Mouse (Mus musculus): ENCODE data around the gene Mcrs1.
A peak's percentile ranks its signal among the peaks of the same experiment; 100 is the strongest.
"Not testable (repeated sequence)": the region's sequence is repeated elsewhere in the genome, so short reads cannot be mapped to it uniquely, and the experiment has no call there.

Mcrs1 gene

GRCm38 (mm10) chr15:99251626-99252380 is at the start of gene Mcrs1:
TSS of gene Mcrs1 (minus strand) at chr15:99251961.
- DNase-seq (ENCODE audit: low read depth, low spot score), result peak; percentile 99

GRCm38 (mm10) chr15:99296213-99296612 is 44.5 kb upstream of the Mcrs1 start:
- no peak for DNase-seq (ENCODE audit: low read depth, low spot score)

- no peak for DNase-seq (ENCODE audit: low read depth, low spot score)
Measured at GRCm38 (mm10) chr15:99295484-99295981, 43.8 kb upstream of the Mcrs1 start, which contains the start of gene Fam186b. TSS of gene Fam186b (minus strand) at chr15:99295888.

- DNase-seq (ENCODE audit: low read depth, low spot score), result peak; percentile 77
Measured at GRCm38 (mm10) chr15:99294813-99295374, 43.1 kb upstream of the Mcrs1 start, which contains the start of gene Prpf40b. TSS of gene Prpf40b (plus strand) at chr15:99295087.

GRCm38 (mm10) chr15:99294287-99294686 is 42.5 kb upstream of the Mcrs1 start:
- DNase-seq (ENCODE audit: low read depth, low spot score), result no peak

- no peak for DNase-seq (ENCODE audit: low read depth, low spot score)
Measured at GRCm38 (mm10) chr15:99290586-99290985, 38.8 kb upstream of the Mcrs1 start.

GRCm38 (mm10) chr15:99285189-99285535 is 33.4 kb upstream of the Mcrs1 start:
- DNase-seq (ENCODE audit: low read depth, low spot score), result no peak

- no peak for DNase-seq (ENCODE audit: low read depth, low spot score)
Measured at GRCm38 (mm10) chr15:99284527-99285188, 32.9 kb upstream of the Mcrs1 start.

- DNase-seq (ENCODE audit: low read depth, low spot score), result no peak
Measured at GRCm38 (mm10) chr15:99283456-99283855, 31.7 kb upstream of the Mcrs1 start.

- DNase-seq (ENCODE audit: low read depth, low spot score), result no peak
Measured at GRCm38 (mm10) chr15:99278271-99278670, 26.5 kb upstream of the Mcrs1 start.

GRCm38 (mm10) chr15:99276095-99276494 is 24.3 kb upstream of the Mcrs1 start:
- DNase-seq (ENCODE audit: low read depth, low spot score), result no peak

- peak; percentile 72 for DNase-seq (ENCODE audit: low read depth, low spot score)
Measured at GRCm38 (mm10) chr15:99265679-99266078, 13.9 kb upstream of the Mcrs1 start.

- no peak for DNase-seq (ENCODE audit: low read depth, low spot score)
Measured at GRCm38 (mm10) chr15:99264363-99264762, 12.6 kb upstream of the Mcrs1 start.

GRCm38 (mm10) chr15:99262702-99263101 is 10.9 kb upstream of the Mcrs1 start:
- DNase-seq (ENCODE audit: low read depth, low spot score), result peak; percentile 50

- peak; percentile 76 for DNase-seq (ENCODE audit: low read depth, low spot score)
Measured at GRCm38 (mm10) chr15:99259730-99260252, 8.0 kb upstream of the Mcrs1 start.

GRCm38 (mm10) chr15:99259167-99259729 is 7.5 kb upstream of the Mcrs1 start:
- no peak for DNase-seq (ENCODE audit: low read depth, low spot score)

- no peak for DNase-seq (ENCODE audit: low read depth, low spot score)
Measured at GRCm38 (mm10) chr15:99255241-99255749, 3.5 kb upstream of the Mcrs1 start.

- no peak for DNase-seq (ENCODE audit: low read depth, low spot score)
Measured at GRCm38 (mm10) chr15:99254477-99255005, 2.8 kb upstream of the Mcrs1 start.

- DNase-seq (ENCODE audit: low read depth, low spot score), result no peak
Measured at GRCm38 (mm10) chr15:99253772-99254171, 2.0 kb upstream of the Mcrs1 start.

GRCm38 (mm10) chr15:99253175-99253479 is 1.4 kb upstream of the Mcrs1 start:
- DNase-seq (ENCODE audit: low read depth, low spot score), result not testable (repeated sequence)

GRCm38 (mm10) chr15:99252381-99253174 is 817 bp upstream of the Mcrs1 start:
- no peak for DNase-seq (ENCODE audit: low read depth, low spot score)

All from telencephalon, adult 2 months (tissue).